Mouse (Mus musculus) lung, postnatal 0 days (tissue): ENCODE results near the gene Sinhcaf. TPM values are rescaled to one million over a fixed set of nuclear protein-coding genes. Genes with fewer than 3 reads are reported as not detected.
"Not testable (repeated sequence)": the region's sequence is repeated elsewhere in the genome, so short reads cannot be mapped to it uniquely, and the experiment has no call there.

Experiments used
- ATAC-seq: fragments of 200-750 bp; cut with Nextera tagmentation; 2 replicates; pipeline ENCODE4 v1.8.0; 2017; ENCODE audit warnings: moderate library complexity
- DNase-seq: peaks from one replicate; pipeline ENCODE4 v3.0.0-alpha.2; 2016; ENCODE audit warnings: low spot score
- H3K27ac ChIP-seq: fragments of 300-500 bp; sonication (generic); 2 replicates; pipeline ENCODE4 v1.5.1; 2014; ENCODE audit warnings: antibody characterized with exemption, mild to moderate bottlenecking, low read length, mixed read lengths
- H3K27me3 ChIP-seq: fragments of 300-500 bp; sonication (generic); replicated peaks from 2 replicates; pipeline ENCODE4 v1.6.1; 2014; ENCODE audit warnings: low read length, mixed read lengths; ENCODE audit not compliant: insufficient read depth
- H3K36me3 ChIP-seq: fragments of 300-500 bp; sonication (generic); 2 replicates; pipeline ENCODE4 v1.6.1; 2014; ENCODE audit warnings: low read length, mixed read lengths; ENCODE audit not compliant: insufficient read depth
- H3K4me1 ChIP-seq: fragments of 300-500 bp; sonication (generic); 2 replicates; pipeline ENCODE4 v1.6.1; 2014; ENCODE audit warnings: antibody characterized with exemption, low read depth, low read length, mixed read lengths; ENCODE audit not compliant: insufficient read depth
- H3K4me2 ChIP-seq: fragments of 300-500 bp; sonication (generic); replicated peaks from 2 replicates; pipeline ENCODE4 v1.6.1; 2014; ENCODE audit warnings: low read depth, mild to moderate bottlenecking, low read length, moderate library complexity, mixed read lengths
- H3K4me3 ChIP-seq: fragments of 300-500 bp; sonication (generic); 2 replicates; pipeline ENCODE4 v1.5.1; 2014; ENCODE audit warnings: low read depth, low read length
- H3K9ac ChIP-seq: fragments of 300-500 bp; sonication (generic); replicated peaks from 2 replicates; pipeline ENCODE4 v1.6.1; 2014; ENCODE audit warnings: low read depth, mild to moderate bottlenecking
- H3K9me3 ChIP-seq: fragments of 300-500 bp; sonication (generic); 2 replicates; pipeline ENCODE4 v1.6.1; 2016; ENCODE audit warnings: low read length, mixed read lengths
- CTCF ChIP-seq: IDR thresholded peaks from 2 replicates; pipeline ENCODE4 v1.5.1; 2016; ENCODE audit warnings: antibody characterized with exemption, mild to moderate bottlenecking
- EP300 ChIP-seq: IDR thresholded peaks from 2 replicates; pipeline ENCODE4 v1.6.1; 2016; ENCODE audit warnings: antibody characterized with exemption, mild to moderate bottlenecking, control low read depth
- WGBS: fragments of 180-500 bp; shearing (Covaris S2); extraction: QIAGEN DNeasy Blood & Tissue Kit; methylation state at CpG from one replicate; pipeline ENCODE4 v1.1.7; 2014; 5-methylcytosine and 5-hydroxymethylcytosine counted together
- polyA plus RNA-seq: library from polyadenylated mRNA; unstranded; fragments of >200 nt; fragmentation: Nextera tagmentation; extraction: Ambion mirVana; gene quantifications from 2 replicates; pipeline ENCODE4 v1.2.1, GENCODE M21; 2015

Sinhcaf gene
- polyA plus RNA-seq, 1 experiment from 2014 or later, result 46.3 TPM

DNA sequence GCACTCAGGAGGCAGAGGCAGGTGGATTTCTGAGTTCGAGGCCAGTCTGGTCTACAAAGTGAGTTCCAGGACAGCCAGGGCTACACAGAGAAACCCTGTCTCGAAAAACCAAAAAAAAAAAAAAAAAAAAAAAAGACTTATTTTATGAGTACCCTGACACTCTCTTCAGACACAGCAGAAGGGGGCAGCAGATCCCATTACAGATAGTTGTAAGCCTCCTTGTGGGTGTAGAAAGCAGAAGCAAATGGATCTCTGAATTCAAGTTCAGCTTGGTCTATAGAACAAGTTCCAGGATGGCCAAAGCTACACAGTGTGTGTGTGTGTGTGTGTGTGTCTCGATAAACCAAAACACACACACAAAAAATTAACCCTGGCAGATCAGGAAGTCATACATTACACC, 5.9 kb downstream of the Sinhcaf start:
- not testable (repeated sequence) for ATAC-seq, H3K4me2 ChIP-seq, H3K36me3 ChIP-seq, H3K27ac ChIP-seq, H3K9me3 ChIP-seq, H3K4me3 ChIP-seq, H3K27me3 ChIP-seq, H3K4me1 ChIP-seq, H3K9ac ChIP-seq
- TF ChIP-seq CTCF, result peak; percentile 48
- peak; percentile 42 for DNase-seq
- 80% methylated on average over 2 of the region's 3 CpGs for WGBS

- no peaks in the 10 kb centered on the region for H3K36me3 ChIP-seq
- no peaks in the 10 kb centered on the region for H3K9me3 ChIP-seq
- ATAC-seq (no peak), DNase-seq (no peak)
- H3K27me3 ChIP-seq, result no peaks in the 10 kb centered on the region
- H3K4me2 ChIP-seq, result no peak overlapping the region
- no peak overlapping the region for H3K4me3 ChIP-seq
- no peak for TF ChIP-seq EP300
- H3K4me1 ChIP-seq, result no peaks in the 10 kb centered on the region
- no peak overlapping the region for H3K27ac ChIP-seq
- H3K9ac ChIP-seq, result no peak overlapping the region
- 44% methylated on average over 1 of the region's 1 CpGs for WGBS
Measured at GRCm38 (mm10) chr6:148937693-148938092, 8.6 kb downstream of the Sinhcaf start.

DNA sequence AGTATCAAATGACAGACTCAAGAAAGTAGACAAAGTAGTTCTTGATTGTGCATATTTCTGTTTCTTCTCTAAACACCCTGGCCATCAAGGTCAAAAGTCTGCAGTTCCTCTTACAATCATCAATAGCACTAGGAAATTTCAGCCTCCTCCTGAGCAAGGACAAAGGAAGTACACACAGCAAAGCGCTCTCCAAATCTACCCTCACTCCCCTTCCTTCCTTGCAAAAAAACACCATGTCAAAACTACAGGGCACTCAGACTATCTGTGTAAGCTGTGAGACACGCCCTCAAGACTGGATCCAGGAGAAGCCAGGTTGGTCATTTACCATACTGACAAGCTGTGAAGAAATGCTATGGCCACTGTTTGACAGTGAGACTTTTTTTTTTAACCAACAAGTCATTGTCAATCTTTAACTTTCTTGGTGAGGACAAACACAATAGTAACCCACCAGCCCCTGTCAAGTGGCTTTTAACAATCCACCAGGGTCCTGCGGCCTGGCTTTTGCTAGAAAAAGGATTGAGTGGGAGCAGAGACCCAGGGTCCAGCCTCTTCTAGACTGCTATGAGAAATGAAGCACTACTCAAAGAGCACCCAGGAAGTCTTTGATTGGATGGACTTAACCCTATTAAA, 11.2 kb downstream of the Sinhcaf start:
- H3K27ac ChIP-seq, result no peak overlapping the region
- TF ChIP-seq EP300, result no peak
- no peak for TF ChIP-seq CTCF

GRCm38 (mm10) chr6:148931281-148931680, 15.0 kb downstream of the Sinhcaf start:
- TF ChIP-seq EP300, result no peak
- TF ChIP-seq CTCF, result peak; percentile 34
- peaks cover 23% of the 10 kb centered on the region for H3K36me3 ChIP-seq
- 81% methylated on average over 6 of the region's 6 CpGs for WGBS
- no peak overlapping the region for H3K4me2 ChIP-seq
- no peak for DNase-seq
- no peaks in the 10 kb centered on the region for H3K9me3 ChIP-seq
- H3K9ac ChIP-seq, result no peak overlapping the region
- H3K4me3 ChIP-seq, result no peak overlapping the region
- H3K4me1 ChIP-seq, result no peaks in the 10 kb centered on the region
- H3K27ac ChIP-seq, result no peak overlapping the region
- no peaks in the 10 kb centered on the region for H3K27me3 ChIP-seq
- ATAC-seq, result no peak

More for the DNA sequence above, 11.2 kb downstream of the Sinhcaf start:
- Histone ChIP-seq H3K4me1 (no peaks in the 10 kb centered on the region), H3K4me3 (no peak overlapping the region), H3K27me3 (no peaks in the 10 kb centered on the region), H3K36me3 (peaks cover 10% of the 10 kb centered on the region; the same call in 1 of the 2 replicates), H3K9me3 (no peaks in the 10 kb centered on the region), H3K4me2 (no peak overlapping the region), H3K9ac (no peak overlapping the region)
- DNase-seq (peak; percentile 21), ATAC-seq (no peak)
- 37% methylated on average over 3 of the region's 3 CpGs for WGBS

- Histone ChIP-seq H3K9me3 (no peaks in the 10 kb centered on the region), H3K4me3 (no peak overlapping the region), H3K9ac (no peak overlapping the region), H3K27ac (no peak overlapping the region), H3K4me2 (no peak overlapping the region), H3K4me1 (no peaks in the 10 kb centered on the region), H3K27me3 (no peaks in the 10 kb centered on the region), H3K36me3 (peaks cover 3% of the 10 kb centered on the region; the same call in 1 of the 2 replicates)
- DNase-seq (no peak), ATAC-seq (no peak)
- TF ChIP-seq CTCF (no peak), EP300 (no peak)
Measured at GRCm38 (mm10) chr6:148918841-148919398, 27.3 kb downstream of the Sinhcaf start.

DNA sequence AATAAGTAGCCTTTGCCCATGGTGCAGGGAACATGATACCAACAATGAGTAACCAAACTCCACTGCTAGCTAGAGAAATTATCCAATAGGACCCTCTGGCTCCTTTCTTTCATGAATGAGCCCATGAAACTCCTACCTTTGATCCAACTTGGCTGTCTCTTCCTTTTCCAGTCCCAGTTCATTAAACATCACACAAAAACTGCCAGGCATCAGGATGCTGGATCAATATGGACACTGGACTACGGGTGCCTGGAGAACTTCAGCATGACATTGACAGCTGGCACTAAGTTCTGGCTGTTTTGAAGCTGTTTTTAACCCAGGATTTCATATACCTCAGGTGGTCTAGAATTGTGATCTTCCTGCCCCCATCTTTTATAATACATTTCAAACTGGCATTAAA, 28.6 kb downstream of the Sinhcaf start:
- Histone ChIP-seq H3K9me3 (no peaks in the 10 kb centered on the region), H3K36me3 (peaks cover 3% of the 10 kb centered on the region; the same call in 1 of the 2 replicates), H3K4me2 (no peak overlapping the region), H3K9ac (no peak overlapping the region), H3K4me1 (no peaks in the 10 kb centered on the region), H3K4me3 (no peak overlapping the region), H3K27me3 (no peaks in the 10 kb centered on the region), H3K27ac (no peak overlapping the region)
- ATAC-seq (no peak), DNase-seq (no peak)
- 76% methylated on average over 1 of the region's 1 CpGs for WGBS
- TF ChIP-seq CTCF (no peak), EP300 (no peak)
